Mouse (Mus musculus) left cerebral cortex, postnatal 25 days (tissue): ENCODE data around the gene Taf6l. TPM values are rescaled to one million over a fixed set of nuclear protein-coding genes. Genes with fewer than 3 reads are reported as not detected.
"Not testable (repeated sequence)": the region's sequence is repeated elsewhere in the genome, so short reads cannot be mapped to it uniquely, and the experiment has no call there.

Experiments
- DNase-seq, 2 experiments: peaks; one replicate each; pipeline ENCODE4 v3.0.0; 2022; ENCODE audit warnings: low spot score in 2 of 2, mixed read lengths in 1 of 2
- intact Hi-C: fragments of 180-260 bp; cut with DNase I; formaldehyde crosslinking; loops from one replicate; pipeline ENCODE4 v1.15.1; 2025
- microRNA-seq, 2 experiments: library from miRNA; unstranded; fragments of <30 nt; microRNA quantifications; one replicate each; pipeline ENCODE4 v1.2.0; 2022
- total RNA-seq, 2 experiments: library from RNA; stranded (reverse); gene quantifications; 2 replicates each; pipeline ENCODE4 v1.2.3; 2021

Taf6l gene
- total RNA-seq, 2 experiments from 2014 or later: 12.0 to 12.4 TPM

GRCm38 (mm10) chr19:8747368-8747767 lies 38.8 kb downstream of the Taf6l start:
- intact Hi-C loops: no loop called here

GRCm38 (mm10) chr19:8745382-8745781 lies 40.8 kb downstream of the Taf6l start:
- intact Hi-C loops: no loop called here
- no peak for DNase-seq

More at GRCm38 (mm10) chr19:8747368-8747767, 38.8 kb downstream of the Taf6l start:
- DNase-seq: no peak

GRCm38 (mm10) chr19:8742176-8742575 lies 44.0 kb downstream of the Taf6l start:
- no peak for DNase-seq
- intact Hi-C loops: loop anchor here (5.0 kb wide), 1 partner anchor 80 kb away; the partner anchor contains the start of gene Hnrnpul2

GRCm38 (mm10) chr19:8741243-8741869 lies 44.9 kb downstream of the Taf6l start, which contains the start of gene Stx5a:
TSS of gene Stx5a (plus strand) at chr19:8741413.
- intact Hi-C loops: loop anchor here (5.0 kb wide), 1 partner anchor 81 kb away; the partner anchor contains the start of gene Hnrnpul2
- peak; percentile 97 to 99 for DNase-seq

GRCm38 (mm10) chr19:8740603-8741002 lies 45.6 kb downstream of the Taf6l start, which contains the start of gene 1700092M07Rik:
TSS of gene 1700092M07Rik (plus strand) at chr19:8740718.
- no peak for DNase-seq
- intact Hi-C loops: loop anchor here (5.0 kb wide), 1 partner anchor 82 kb away; the partner anchor contains the start of gene Hnrnpul2

- intact Hi-C loops: loop anchor here (5.0 kb wide), 1 partner anchor 83 kb away; the partner anchor contains the start of gene Hnrnpul2
- DNase-seq: no peak
These were observed 46.6 kb downstream of the Taf6l start for GRCm38 (mm10) chr19:8739646-8740045.

GRCm38 (mm10) chr19:8738911-8739310 lies 47.3 kb downstream of the Taf6l start:
- intact Hi-C loops: no loop called here
- DNase-seq: no peak

- intact Hi-C loops: no loop called here
- DNase-seq: no peak
These were observed 50.1 kb downstream of the Taf6l start for GRCm38 (mm10) chr19:8736160-8736467.

- intact Hi-C loops: no loop called here
- peak; percentile 94 to 97 for DNase-seq
These were observed 50.6 kb downstream of the Taf6l start, which contains the start of gene Wdr74 for GRCm38 (mm10) chr19:8735389-8736159. TSS of gene Wdr74 (plus strand) at chr19:8735827.

- intact Hi-C loops: no loop called here
These were observed 51.9 kb downstream of the Taf6l start for GRCm38 (mm10) chr19:8734334-8734733.

GRCm38 (mm10) chr19:8728335-8729099 lies 57.7 kb downstream of the Taf6l start:
- intact Hi-C loops, DNase-seq: not testable (repeated sequence)

More at GRCm38 (mm10) chr19:8734334-8734733, 51.9 kb downstream of the Taf6l start:
- no peak for DNase-seq

- no peak for DNase-seq
- intact Hi-C loops: no loop called here
These were observed 58.6 kb downstream of the Taf6l start for GRCm38 (mm10) chr19:8727495-8728114.

- intact Hi-C loops: no loop called here
- DNase-seq: no peak
These were observed 59.4 kb downstream of the Taf6l start for GRCm38 (mm10) chr19:8726609-8727390.

GRCm38 (mm10) chr19:8725081-8725613 lies 61.1 kb downstream of the Taf6l start:
- intact Hi-C loops: no loop called here
- no peak for DNase-seq

Small RNA genes lying within 50 kb of the gene (microRNA-seq; reads per million reads assigned to microRNA genes)
- 0 to 0.25 reads per million in 2 experiments for gene Mir6992

Other genes with a start within 250 kb of the Taf6l start
- 10 to 100 TPM; 11.7 to 15.1 TPM for gene Slc22a8, start 195.2 kb downstream of the Taf6l start, total RNA-seq
- 1 to 10 TPM; 5.5 to 5.8 TPM for gene Slc22a6, start 168.4 kb downstream of the Taf6l start, total RNA-seq
- gene Chrm1, start 122.6 kb downstream of the Taf6l start, total RNA-seq: 100 to 1,000 TPM; 160 to 162 TPM
- gene Slc3a2, start 63.0 kb downstream of the Taf6l start, total RNA-seq: 100 to 1,000 TPM; 148 to 161 TPM
- gene Wdr74, start 50.6 kb downstream of the Taf6l start, total RNA-seq: 10 to 100 TPM; 46.0 to 58.5 TPM
- gene 1700092M07Rik, start 45.7 kb downstream of the Taf6l start, total RNA-seq: 1 to 10 TPM; 1.1 to 1.5 TPM
- gene Stx5a, start 45.0 kb downstream of the Taf6l start, total RNA-seq: 10 to 100 TPM; 61.5 to 70.1 TPM
- gene Nxf1, start 29.3 kb downstream of the Taf6l start, total RNA-seq: 10 to 100 TPM; 87.4 to 92.0 TPM
- gene Tmem223, start 15.4 kb downstream of the Taf6l start, total RNA-seq: 10 to 100 TPM; 73.0 to 75.0 TPM
- gene Tmem179b, start 11.9 kb downstream of the Taf6l start, total RNA-seq: 10 to 100 TPM; 10.6 to 10.9 TPM
- gene Polr2g, start 12.2 kb upstream of the Taf6l start, total RNA-seq: 100 to 1,000 TPM; 107 to 113 TPM
- gene Zbtb3, start 16.1 kb upstream of the Taf6l start, total RNA-seq: 1 to 10 TPM; 5.9 to 7.1 TPM
- gene Ttc9c, start 32.9 kb upstream of the Taf6l start, total RNA-seq: 10 to 100 TPM; 35.1 to 35.5 TPM
- gene Hnrnpul2, start 33.6 kb upstream of the Taf6l start, total RNA-seq: 100 to 1,000 TPM; 110 to 112 TPM
- not detected for gene AC129217.1, start 43.4 kb upstream of the Taf6l start, total RNA-seq
- 100 to 1,000 TPM; 111 to 112 TPM for gene Bscl2, start 51.0 kb upstream of the Taf6l start, total RNA-seq
- gene Gng3, start 52.8 kb upstream of the Taf6l start, total RNA-seq: 100 to 1,000 TPM; 201 to 223 TPM
- under 1 TPM; 0.92 to 0.96 TPM for gene Lrrn4cl, start 64.4 kb upstream of the Taf6l start, total RNA-seq
- 10 to 100 TPM; 91.0 to 94.1 TPM for gene Ubxn1, start 85.1 kb upstream of the Taf6l start, total RNA-seq
- 10 to 100 TPM; 32.3 to 35.6 TPM for gene Uqcc3, start 94.5 kb upstream of the Taf6l start, total RNA-seq
- 1 to 10 TPM; 5.4 to 7.2 TPM for gene Lbhd1, start 97.3 kb upstream of the Taf6l start, total RNA-seq
- gene Gm49403, start 97.5 kb upstream of the Taf6l start, total RNA-seq: not detected
- gene 1810009A15Rik, start 102.4 kb upstream of the Taf6l start, total RNA-seq: 10 to 100 TPM; 21.4 to 23.9 TPM
- gene Gm49416, start 102.5 kb upstream of the Taf6l start, total RNA-seq: 1 to 10 TPM; 2.4 to 3.3 TPM
- gene Ints5, start 106.6 kb upstream of the Taf6l start, total RNA-seq: 10 to 100 TPM; 22.6 to 24.3 TPM
- gene Ganab, start 111.7 kb upstream of the Taf6l start, total RNA-seq: 100 to 1,000 TPM in 1 of 2 experiments, 10 to 100 TPM in 1; 98.5 to 102 TPM
- 100 to 1,000 TPM; 151 to 163 TPM for gene B3gat3, start 134.0 kb upstream of the Taf6l start, total RNA-seq
- 1 to 10 TPM; 5.7 TPM for gene Rom1, start 142.9 kb upstream of the Taf6l start, total RNA-seq
- 1 to 10 TPM; 8.2 to 8.4 TPM for gene Eml3, start 143.1 kb upstream of the Taf6l start, total RNA-seq
- 10 to 100 TPM; 46.0 to 46.9 TPM for gene Mta2, start 155.5 kb upstream of the Taf6l start, total RNA-seq
- 10 to 100 TPM; 18.7 to 20.1 TPM for gene Tut1, start 167.4 kb upstream of the Taf6l start, total RNA-seq
- 100 to 1,000 TPM; 203 to 212 TPM for gene Eef1g, start 180.6 kb upstream of the Taf6l start, total RNA-seq
- gene Ahnak, start 202.9 kb upstream of the Taf6l start, total RNA-seq: 10 to 100 TPM; 20.2 to 21.0 TPM